Mouse (Mus musculus) brain, embryonic 14.5 days (tissue): ENCODE data around the gene Gng2.

Source experiments
- CTCF ChIP-seq: fragments of 200-500 bp; IDR thresholded peaks from 2 replicates; pipeline ENCODE4 v1.5.1; 2012; ENCODE audit warnings: inconsistent platforms, mild to moderate bottlenecking, moderate library complexity, borderline replicate concordance; ENCODE audit not compliant: insufficient read depth, insufficient read length; ENCODE audit errors: extremely low read depth
- POLR2A ChIP-seq: fragments of 200-500 bp; IDR thresholded peaks from 2 replicates; pipeline ENCODE4 v1.6.1; 2012; ENCODE audit warnings: mild to moderate bottlenecking, inconsistent platforms, borderline replicate concordance; ENCODE audit not compliant: poor library complexity, insufficient read depth, insufficient read length, severe bottlenecking; ENCODE audit errors: extremely low read depth

GRCm38 (mm10) chr14:19987358-19987834, 10.0 kb upstream of the Gng2 start:
- TF ChIP-seq CTCF (no peak), POLR2A (no peak)
